Mouse (Mus musculus) embryonic fibroblast, embryonic 13.5 days (primary cell): Measurements from ENCODE around the gene Becn1.

Experiments
- CTCF ChIP-seq: IDR thresholded peaks from 2 replicates; pipeline ENCODE4 v1.5.1; 2011; ENCODE audit warnings: mild to moderate bottlenecking, control low read depth, low read length, moderate library complexity, borderline replicate concordance; ENCODE audit not compliant: insufficient read depth
- POLR2A ChIP-seq: IDR thresholded peaks from 2 replicates; pipeline ENCODE4 v1.6.1; 2011; ENCODE audit warnings: low read depth, mild to moderate bottlenecking, control low read depth, low read length, moderate library complexity

GRCm38 (mm10) chr11:101307744-101308143, 5.7 kb upstream of the Becn1 start:
- no peak for TF ChIP-seq CTCF
- TF ChIP-seq POLR2A, result no peak
